Mouse (Mus musculus): ENCODE measurements at regions not wholly inside any gene's neighbourhood (a gene's known extent, or its start where the extent isn't known, plus 50 kb on each side); places are given as distances from the start of the nearest gene placed in this dataset.

- DNase-seq: no peak
These were observed 69.2 kb downstream of the Nhlrc3 start for GRCm38 (mm10) chr3:53393945-53394344.

GRCm38 (mm10) chr3:53381704-53382581 lies 81.2 kb downstream of the Nhlrc3 start:
- no peak for DNase-seq

- no peak for DNase-seq
These were observed 83.5 kb downstream of the Nhlrc3 start for GRCm38 (mm10) chr3:53379519-53380181.

GRCm38 (mm10) chr3:53376864-53377447 lies 86.2 kb downstream of the Nhlrc3 start:
- DNase-seq: no peak

GRCm38 (mm10) chr3:53372887-53373286 lies 90.2 kb downstream of the Nhlrc3 start:
- DNase-seq: peak; percentile 11

- peak; percentile 22 for DNase-seq
These were observed 91.2 kb downstream of the Nhlrc3 start for GRCm38 (mm10) chr3:53371910-53372309.

GRCm38 (mm10) chr3:53361202-53361601 lies 101.9 kb downstream of the Nhlrc3 start:
- DNase-seq: no peak

- DNase-seq: no peak
These were observed 109.4 kb downstream of the Nhlrc3 start for GRCm38 (mm10) chr3:53353693-53354092.

- DNase-seq: no peak
These were observed 109.8 kb downstream of the Nhlrc3 start for GRCm38 (mm10) chr3:53353282-53353681.

- DNase-seq: no peak
These were observed 119.5 kb downstream of the Nhlrc3 start for GRCm38 (mm10) chr3:53343638-53344037.

- DNase-seq: no peak
These were observed 121.6 kb downstream of the Nhlrc3 start for GRCm38 (mm10) chr3:53341304-53342206.

GRCm38 (mm10) chr3:53338571-53338970 lies 124.6 kb downstream of the Nhlrc3 start:
- no peak for DNase-seq

- peak; percentile 39 for DNase-seq
These were observed 129.1 kb downstream of the Nhlrc3 start for GRCm38 (mm10) chr3:53334051-53334450.

GRCm38 (mm10) chr3:53329528-53329927 lies 133.6 kb downstream of the Nhlrc3 start:
- DNase-seq: peak; percentile 15

GRCm38 (mm10) chr3:53327424-53327823 lies 135.7 kb downstream of the Nhlrc3 start:
- DNase-seq: no peak

- no peak for DNase-seq
These were observed 136.2 kb downstream of the Nhlrc3 start for GRCm38 (mm10) chr3:53326967-53327366.

- DNase-seq: no peak
These were observed 138.1 kb downstream of the Nhlrc3 start for GRCm38 (mm10) chr3:53325080-53325479.

GRCm38 (mm10) chr3:53324386-53324785 lies 138.7 kb downstream of the Nhlrc3 start:
- DNase-seq: no peak

GRCm38 (mm10) chr3:53315449-53315848 lies 147.7 kb downstream of the Nhlrc3 start:
- no peak for DNase-seq
